Mouse (Mus musculus): Measurements from ENCODE around the gene Ptprr.

DNA sequence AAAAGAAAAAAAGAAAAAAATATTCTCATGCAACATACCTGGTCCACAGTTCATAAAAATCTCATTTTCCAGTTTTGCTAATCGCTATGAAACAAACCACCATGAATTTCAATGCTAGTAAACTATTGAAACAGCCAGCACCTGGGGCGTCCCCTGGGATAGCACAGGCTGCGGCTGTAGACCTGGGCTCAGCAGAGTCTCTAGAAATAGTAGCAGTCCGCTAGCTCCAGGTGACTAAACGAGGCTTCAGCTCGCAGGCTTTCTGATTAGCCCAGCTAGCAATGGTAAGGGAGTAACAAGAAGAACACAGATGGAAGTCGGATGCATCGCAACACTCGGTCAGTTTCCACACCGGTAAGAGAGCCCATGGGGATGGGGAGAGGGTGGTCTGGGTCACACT, 125.7 kb downstream of the Ptprr start:
- no peak for TF ChIP-seq CTCF (IDR thresholded peaks at IDR 0.05; ENCODE audit: borderline replicate concordance, control insufficient read depth, extremely low read depth, insufficient read depth, low read length, poor library complexity)
- TF ChIP-seq POLR2A (IDR thresholded peaks at IDR 0.05; ENCODE audit: control insufficient read depth, extremely low read depth, insufficient read depth, low read length, poor library complexity), result no peak

All from thymus, adult 2 months (tissue).